Mouse (Mus musculus) forebrain, embryonic 13.5 days (tissue): ENCODE measurements around the gene Gm11983. TPM values are rescaled to one million over a fixed set of nuclear protein-coding genes. Genes with fewer than 3 reads are reported as not detected.

Experiments
- polyA plus RNA-seq: library from polyadenylated mRNA; unstranded; fragments of >200 nt; fragmentation: Nextera tagmentation; extraction: Ambion mirVana; gene quantifications from 2 replicates; pipeline ENCODE4 v1.2.1, GENCODE M21; 2015

Gm11983 gene
- polyA plus RNA-seq, 1 experiment from 2014 or later, result not detected

Other genes starting within 250 kb of the Gm11983 start
- gene Nacad, start 231.6 kb downstream of the Gm11983 start, polyA plus RNA-seq, result 50.1 and 62.2 TPM in 2 replicates
- 32.1 and 36.5 TPM in 2 replicates for gene Tbrg4, start 211.6 kb downstream of the Gm11983 start, polyA plus RNA-seq
- not detected in 2 replicates for gene Wap, start 199.0 kb downstream of the Gm11983 start, polyA plus RNA-seq
- 1.9 and 2.2 TPM in 2 replicates for gene Ramp3, start 179.1 kb downstream of the Gm11983 start, polyA plus RNA-seq
- gene Adcy1, start 225.8 kb upstream of the Gm11983 start, polyA plus RNA-seq, result 1.6 and 1.9 TPM in 2 replicates